Mouse (Mus musculus): Measurements from ENCODE around the gene Syne1.

- TF ChIP-seq POLR2A (IDR thresholded peaks at IDR 0.05; ENCODE audit: insufficient read length, low read depth), result no peak
- TF ChIP-seq POLR2AphosphoS2 (IDR thresholded peaks at IDR 0.05; ENCODE audit: insufficient read length, low read depth), result no peak
- no peak for TF ChIP-seq CEBPB (IDR thresholded peaks at IDR 0.05; ENCODE audit: insufficient read depth, poor library complexity, severe bottlenecking)
- TF ChIP-seq MAX (IDR thresholded peaks at IDR 0.05; ENCODE audit: low read depth), result no peak
- TF ChIP-seq USF1 (IDR thresholded peaks at IDR 0.05; ENCODE audit: low read depth), result no peak
- TF ChIP-seq TCF12 (IDR thresholded peaks at IDR 0.05; ENCODE audit: insufficient read depth, poor library complexity, severe bottlenecking), result no peak
- TF ChIP-seq MYOD1 (IDR thresholded peaks at IDR 0.05; ENCODE audit: control insufficient read depth in 1 of 3, insufficient read length in 2 of 3, low read depth in 2 of 3), result no peak
- no peak for TF ChIP-seq MYOG (IDR thresholded peaks at IDR 0.05; ENCODE audit: control insufficient read depth in 1 of 3, insufficient read depth in 1 of 3, insufficient read length in 2 of 3, low read depth in 2 of 3)
- no peak for TF ChIP-seq SRF (IDR thresholded peaks at IDR 0.05; ENCODE audit: control insufficient read depth, insufficient read length, low read depth)
- no peak for TF ChIP-seq TCF3 (IDR thresholded peaks at IDR 0.05; ENCODE audit: insufficient read length, low read depth)
- TF ChIP-seq E2F4 (IDR thresholded peaks at IDR 0.05; ENCODE audit: insufficient read depth), result no peak
Measured at GRCm38 (mm10) chr10:5323741-5324395, 227.4 kb downstream of the Syne1 start.

All from myocyte (in vitro differentiated cells).